Mouse (Mus musculus): ENCODE results near the gene Bbx. TPM values are rescaled to one million over a fixed set of nuclear protein-coding genes. Genes with fewer than 3 reads are reported as not detected.

The Bbx gene
- total RNA-seq, 1 experiment, result 31.2 TPM

- TF ChIP-seq ZC3H11A (IDR thresholded peaks at IDR 0.05; ENCODE audit: borderline replicate concordance, low read depth, low read length) (no peak), MAFK (IDR thresholded peaks at IDR 0.05; ENCODE audit: insufficient read depth, low read depth, low read length) (no peak), ZNF384 (IDR thresholded peaks at IDR 0.05; ENCODE audit: low read depth, low read length) (no peak), HCFC1 (IDR thresholded peaks at IDR 0.05; ENCODE audit: borderline replicate concordance, insufficient read depth, low read length) (no peak), CHD2 (IDR thresholded peaks at IDR 0.05; ENCODE audit: low read depth, low read length) (no peak)
- in situ Hi-C loops (cut with MboI; ENCODE audit: low sequenced_read_pairs in 2 of 2, unreplicated experiment in 2 of 2), result no loop called here
- DNase-seq (ENCODE audit: low read depth, low spot score), result peak; percentile 17
- no peaks in the 10 kb centered on the region for H3K36me3 ChIP-seq (ENCODE audit: control insufficient read depth, insufficient read depth, low read length, poor library complexity, severe bottlenecking)
- H3K4me1 ChIP-seq (ENCODE audit: control insufficient read depth in 2 of 2, insufficient read depth in 2 of 2, low read length in 2 of 2, poor library complexity in 1 of 2), result peaks cover 0 to 5% of the 10 kb centered on the region in 2 experiments; a peak in 1 of 4 replicates
- H3K9me3 ChIP-seq (ENCODE audit: control insufficient read depth, insufficient read depth, low read depth, low read length), result no peaks in the 10 kb centered on the region
- no peak overlapping the region for H3K4me3 ChIP-seq (ENCODE audit: insufficient read depth in 1 of 2, low read depth in 1 of 2, low read length in 2 of 2, poor library complexity in 1 of 2, severe bottlenecking in 1 of 2)
- no peak overlapping the region for H3K27ac ChIP-seq (ENCODE audit: insufficient read depth, low read depth, low read length, poor library complexity, severe bottlenecking)
- no peak overlapping the region for H3K9ac ChIP-seq (ENCODE audit: insufficient read depth, low read depth, low read length, poor library complexity, severe bottlenecking)
Measured at GRCm38 (mm10) chr16:50324292-50324691, 107.9 kb downstream of the Bbx start.

GRCm38 (mm10) chr16:50321368-50321767 is 110.8 kb downstream of the Bbx start:
- Histone ChIP-seq H3K27ac (ENCODE audit: insufficient read depth, low read depth, low read length, poor library complexity, severe bottlenecking) (no peak overlapping the region), H3K4me3 (ENCODE audit: insufficient read depth in 1 of 2, low read depth in 1 of 2, low read length in 2 of 2, poor library complexity in 1 of 2, severe bottlenecking in 1 of 2) (no peak overlapping the region), H3K9ac (ENCODE audit: insufficient read depth, low read depth, low read length, poor library complexity, severe bottlenecking) (no peak overlapping the region), H3K4me1 (ENCODE audit: control insufficient read depth in 2 of 2, insufficient read depth in 2 of 2, low read length in 2 of 2, poor library complexity in 1 of 2) (peaks cover 0 to 3% of the 10 kb centered on the region in 2 experiments; a peak in 1 of 4 replicates), H3K9me3 (ENCODE audit: control insufficient read depth, insufficient read depth, low read depth, low read length) (no peaks in the 10 kb centered on the region), H3K36me3 (ENCODE audit: control insufficient read depth, insufficient read depth, low read length, poor library complexity, severe bottlenecking) (no peaks in the 10 kb centered on the region)
- DNase-seq (ENCODE audit: low read depth, low spot score), result no peak
- TF ChIP-seq ZC3H11A (IDR thresholded peaks at IDR 0.05; ENCODE audit: borderline replicate concordance, low read depth, low read length), result no peak
- no peak for TF ChIP-seq HCFC1 (IDR thresholded peaks at IDR 0.05; ENCODE audit: borderline replicate concordance, insufficient read depth, low read length)
- TF ChIP-seq ZNF384 (IDR thresholded peaks at IDR 0.05; ENCODE audit: low read depth, low read length), result no peak
- TF ChIP-seq MAFK (IDR thresholded peaks at IDR 0.05; ENCODE audit: insufficient read depth, low read depth, low read length), result no peak
- TF ChIP-seq CHD2 (IDR thresholded peaks at IDR 0.05; ENCODE audit: low read depth, low read length), result no peak
- in situ Hi-C loops (cut with MboI; ENCODE audit: low sequenced_read_pairs in 2 of 2, unreplicated experiment in 2 of 2), result no loop called here

GRCm38 (mm10) chr16:50318255-50318654 is 113.9 kb downstream of the Bbx start:
- no peak for DNase-seq (ENCODE audit: low read depth, low spot score)
- no peak overlapping the region for H3K4me3 ChIP-seq (ENCODE audit: insufficient read depth in 1 of 2, low read depth in 1 of 2, low read length in 2 of 2, poor library complexity in 1 of 2, severe bottlenecking in 1 of 2)
- H3K27ac ChIP-seq (ENCODE audit: insufficient read depth, low read depth, low read length, poor library complexity, severe bottlenecking), result no peak overlapping the region
- in situ Hi-C loops (cut with MboI; ENCODE audit: low sequenced_read_pairs in 2 of 2, unreplicated experiment in 2 of 2), result no loop called here
- no peak overlapping the region for H3K9ac ChIP-seq (ENCODE audit: insufficient read depth, low read depth, low read length, poor library complexity, severe bottlenecking)
- no peaks in the 10 kb centered on the region for H3K36me3 ChIP-seq (ENCODE audit: control insufficient read depth, insufficient read depth, low read length, poor library complexity, severe bottlenecking)
- TF ChIP-seq HCFC1 (IDR thresholded peaks at IDR 0.05; ENCODE audit: borderline replicate concordance, insufficient read depth, low read length), result no peak
- TF ChIP-seq MAFK (IDR thresholded peaks at IDR 0.05; ENCODE audit: insufficient read depth, low read depth, low read length), result no peak
- TF ChIP-seq CHD2 (IDR thresholded peaks at IDR 0.05; ENCODE audit: low read depth, low read length), result no peak
- no peak for TF ChIP-seq ZC3H11A (IDR thresholded peaks at IDR 0.05; ENCODE audit: borderline replicate concordance, low read depth, low read length)
- no peak for TF ChIP-seq ZNF384 (IDR thresholded peaks at IDR 0.05; ENCODE audit: low read depth, low read length)
- no peaks in the 10 kb centered on the region for H3K9me3 ChIP-seq (ENCODE audit: control insufficient read depth, insufficient read depth, low read depth, low read length)
- H3K4me1 ChIP-seq (ENCODE audit: control insufficient read depth in 2 of 2, insufficient read depth in 2 of 2, low read length in 2 of 2, poor library complexity in 1 of 2), result peaks cover 0 to 3% of the 10 kb centered on the region in 2 experiments; a peak in 1 of 4 replicates

- TF ChIP-seq MAFK (IDR thresholded peaks at IDR 0.05; ENCODE audit: insufficient read depth, low read depth, low read length), result no peak
- TF ChIP-seq HCFC1 (IDR thresholded peaks at IDR 0.05; ENCODE audit: borderline replicate concordance, insufficient read depth, low read length), result no peak
- no peak for TF ChIP-seq CHD2 (IDR thresholded peaks at IDR 0.05; ENCODE audit: low read depth, low read length)
- no peak for TF ChIP-seq ZC3H11A (IDR thresholded peaks at IDR 0.05; ENCODE audit: borderline replicate concordance, low read depth, low read length)
- TF ChIP-seq ZNF384 (IDR thresholded peaks at IDR 0.05; ENCODE audit: low read depth, low read length), result no peak
- Histone ChIP-seq H3K27ac (ENCODE audit: insufficient read depth, low read depth, low read length, poor library complexity, severe bottlenecking) (no peak overlapping the region), H3K36me3 (ENCODE audit: control insufficient read depth, insufficient read depth, low read length, poor library complexity, severe bottlenecking) (no peaks in the 10 kb centered on the region), H3K4me1 (ENCODE audit: control insufficient read depth in 2 of 2, insufficient read depth in 2 of 2, low read length in 2 of 2, poor library complexity in 1 of 2) (peaks cover 0 to 2% of the 10 kb centered on the region in 2 experiments; a peak in 1 of 4 replicates), H3K4me3 (ENCODE audit: insufficient read depth in 1 of 2, low read depth in 1 of 2, low read length in 2 of 2, poor library complexity in 1 of 2, severe bottlenecking in 1 of 2) (no peak overlapping the region), H3K9ac (ENCODE audit: insufficient read depth, low read depth, low read length, poor library complexity, severe bottlenecking) (no peak overlapping the region), H3K9me3 (ENCODE audit: control insufficient read depth, insufficient read depth, low read depth, low read length) (no peaks in the 10 kb centered on the region)
- no peak for DNase-seq (ENCODE audit: low read depth, low spot score)
- in situ Hi-C loops (cut with MboI; ENCODE audit: low sequenced_read_pairs in 2 of 2, unreplicated experiment in 2 of 2), result no loop called here
Measured at GRCm38 (mm10) chr16:50315349-50315969, 116.7 kb downstream of the Bbx start.
